Mouse (Mus musculus) C2C12 (cell line): ENCODE measurements around the gene Dixdc1.

Experiments used
- CEBPB ChIP-seq: IDR thresholded peaks from one replicate; pipeline ENCODE4 v1.6.1; 2011; ENCODE audit warnings: low read depth, mild to moderate bottlenecking, control low read depth, moderate library complexity
- CTCF ChIP-seq: IDR thresholded peaks from one replicate; pipeline ENCODE4 v1.5.1; 2011; ENCODE audit not compliant: control insufficient read depth, insufficient read depth, insufficient read length
- FOSL1 ChIP-seq: IDR thresholded peaks from one replicate; pipeline ENCODE4 v1.8.0; 2011; ENCODE audit warnings: mild to moderate bottlenecking, low read length; ENCODE audit not compliant: poor library complexity, insufficient read depth, severe bottlenecking
- MAX ChIP-seq: IDR thresholded peaks from one replicate; pipeline ENCODE4 v1.6.1; 2011; ENCODE audit warnings: mild to moderate bottlenecking, control low read depth
- MYOD1 ChIP-seq: IDR thresholded peaks from one replicate; pipeline ENCODE4 v1.6.1; 2011; ENCODE audit warnings: low read depth; ENCODE audit not compliant: control insufficient read depth, insufficient read length
- MYOG ChIP-seq: IDR thresholded peaks from one replicate; pipeline ENCODE4 v1.6.1; 2011; ENCODE audit not compliant: control insufficient read depth, insufficient read length; ENCODE audit errors: extremely low read depth
- USF1 ChIP-seq: IDR thresholded peaks from one replicate; pipeline ENCODE4 v1.6.1; 2011; ENCODE audit warnings: low read depth, mild to moderate bottlenecking, control low read depth, moderate library complexity

- TF ChIP-seq CTCF: no peak
- no peak for TF ChIP-seq MAX
- no peak for TF ChIP-seq MYOD1
- TF ChIP-seq MYOG: no peak
- TF ChIP-seq USF1: no peak
- no peak for TF ChIP-seq CEBPB
- TF ChIP-seq FOSL1: no peak
These were observed 34.4 kb downstream of the Dixdc1 start for GRCm38 (mm10) chr9:50704907-50705306.
